Mouse (Mus musculus): ENCODE results near the gene Gclm. TPM values are rescaled to one million over a fixed set of nuclear protein-coding genes. Genes with fewer than 3 reads are reported as not detected.

Gene Gclm
- polyA plus RNA-seq (2014; fragmentation: Illumina TruSeq; extraction: RNeasy Lipid Tissue Mini Kit (QIAGEN cat#74804)) = 98.2 TPM

GRCm38 (mm10) chr3:122245215-122245877 is at the start of gene Gclm:
TSS of gene Gclm (plus strand) at chr3:122245557.

GRCm38 (mm10) chr3:122274241-122275024 is 29.1 kb downstream of the Gclm start, which contains the start of gene Dnttip2:
TSS of gene Dnttip2 (plus strand) at chr3:122274388.

GRCm38 (mm10) chr3:122293954-122294850 is 48.8 kb downstream of the Gclm start, which contains the start of gene Bcar3:
TSS of gene Bcar3 (plus strand) at chr3:122294136.

Other genes with a start within 250 kb of the Gclm start
- 3.3 TPM for gene Abca4, start 201.1 kb upstream of the Gclm start, polyA plus RNA-seq (2014; fragmentation: Illumina TruSeq; extraction: RNeasy Lipid Tissue Mini Kit (QIAGEN cat#74804))
- gene Dnttip2, start 28.8 kb downstream of the Gclm start, polyA plus RNA-seq (2014; fragmentation: Illumina TruSeq; extraction: RNeasy Lipid Tissue Mini Kit (QIAGEN cat#74804)) = 218 TPM
- 14.6 TPM for gene Bcar3, start 48.6 kb downstream of the Gclm start, polyA plus RNA-seq (2014; fragmentation: Illumina TruSeq; extraction: RNeasy Lipid Tissue Mini Kit (QIAGEN cat#74804))

Data from ovary, adult 10 weeks (tissue).